Mouse (Mus musculus): ENCODE data around the gene Dnaja3.

The Dnaja3 gene

GRCm38 (mm10) chr16:4639831-4640237, at the start of gene Dnaja3, which contains the start of gene Vasn:
Gene Dnaja3, plus strand, starts transcription at chr16:4639989.
Gene Vasn, plus strand, starts transcription at chr16:4639941.
- peak; percentile 94 to 96 for DNase-seq

- no peak for DNase-seq
Observed at GRCm38 (mm10) chr16:4590236-4590635, 49.6 kb upstream of the Dnaja3 start.

- DNase-seq: peak; percentile 60 to 68
Observed at GRCm38 (mm10) chr16:4592909-4593875, 46.6 kb upstream of the Dnaja3 start.

- peak; percentile 63 to 65 for DNase-seq
Observed at GRCm38 (mm10) chr16:4593971-4594813, 45.6 kb upstream of the Dnaja3 start, which contains the start of gene Glis2. Gene Glis2, plus strand, starts transcription at chr16:4594713.

- peak in 1 of 2 experiments; percentile 18 for DNase-seq
Observed at GRCm38 (mm10) chr16:4594814-4595526, 44.8 kb upstream of the Dnaja3 start.

- DNase-seq: peak; percentile 69 to 81
Observed at GRCm38 (mm10) chr16:4595527-4595963, 44.2 kb upstream of the Dnaja3 start.

- DNase-seq: no peak
Observed at GRCm38 (mm10) chr16:4596141-4596728, 43.6 kb upstream of the Dnaja3 start.

GRCm38 (mm10) chr16:4596836-4597235, 43.0 kb upstream of the Dnaja3 start:
- no peak for DNase-seq

- DNase-seq: peak in 1 of 2 experiments; percentile 25
Observed at GRCm38 (mm10) chr16:4597296-4597695, 42.5 kb upstream of the Dnaja3 start.

GRCm38 (mm10) chr16:4598041-4598440, 41.7 kb upstream of the Dnaja3 start:
- no peak for DNase-seq

- no peak for DNase-seq
Observed at GRCm38 (mm10) chr16:4598891-4599543, 40.8 kb upstream of the Dnaja3 start.

- no peak for DNase-seq
Observed at GRCm38 (mm10) chr16:4599616-4600015, 40.2 kb upstream of the Dnaja3 start.

- DNase-seq: no peak
Observed at GRCm38 (mm10) chr16:4600701-4601310, 39.0 kb upstream of the Dnaja3 start.

GRCm38 (mm10) chr16:4602189-4602588, 37.6 kb upstream of the Dnaja3 start:
- no peak for DNase-seq

GRCm38 (mm10) chr16:4602766-4603452, 36.9 kb upstream of the Dnaja3 start:
- peak; percentile 25 to 47 for DNase-seq

GRCm38 (mm10) chr16:4603453-4603837, 36.3 kb upstream of the Dnaja3 start:
- no peak for DNase-seq

GRCm38 (mm10) chr16:4604293-4604837, 35.4 kb upstream of the Dnaja3 start:
- peak in 1 of 2 experiments; percentile 52 for DNase-seq

- DNase-seq: no peak
Observed at GRCm38 (mm10) chr16:4605514-4606131, 34.2 kb upstream of the Dnaja3 start.

GRCm38 (mm10) chr16:4606431-4607084, 33.2 kb upstream of the Dnaja3 start:
- DNase-seq: peak; percentile 84 to 89

All from lung, adult 18-20 months (tissue).